Mouse (Mus musculus): ENCODE measurements at regions not wholly inside any gene's neighbourhood (a gene's known extent, or its start where the extent isn't known, plus 50 kb on each side); places are given as distances from the start of the nearest gene placed in this dataset.

DNA sequence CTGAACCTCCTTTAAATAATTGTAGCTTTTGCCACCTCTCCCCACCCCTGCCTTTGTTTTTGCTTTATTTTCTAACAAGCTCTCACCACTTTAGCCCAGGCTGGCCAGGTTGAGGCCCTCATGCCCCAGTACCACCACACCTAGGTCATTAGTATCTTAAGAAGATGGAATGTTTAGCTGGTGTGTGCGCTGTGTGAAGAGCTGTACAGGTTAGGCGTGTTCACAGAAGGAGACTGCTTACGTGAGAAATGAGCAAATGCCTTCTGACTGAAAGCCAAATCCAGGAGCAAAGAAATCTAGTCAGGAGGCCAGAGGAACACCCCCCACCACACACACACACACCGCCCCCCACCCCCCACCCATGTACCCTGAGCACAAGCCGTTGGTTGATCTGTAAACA is 303.4 kb downstream of the Klf5 start:
- ATAC-seq (replicated peaks; ENCODE audit: low FRiP score, low TSS enrichment, poor library complexity, severe bottlenecking), result no peak

DNA sequence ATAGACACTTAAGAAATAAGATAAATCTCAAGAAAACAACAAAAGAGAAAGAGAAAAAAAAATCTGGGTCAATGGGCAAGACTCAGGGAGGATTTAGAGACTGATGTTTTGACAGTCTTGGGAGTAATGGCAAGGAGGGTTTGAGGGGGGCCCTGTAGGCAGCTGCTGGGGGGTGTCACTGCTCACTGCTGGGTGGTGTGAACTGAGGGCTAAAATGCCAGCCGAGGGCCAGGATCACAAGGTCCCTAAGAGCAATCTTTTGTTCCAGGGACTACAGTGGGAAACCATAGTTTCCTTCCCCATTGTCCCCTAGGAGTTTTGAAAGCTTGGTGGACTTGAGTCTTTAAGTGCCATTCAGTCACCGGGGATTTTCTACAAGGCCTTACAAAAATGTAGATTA is 304.8 kb downstream of the Klf5 start:
- no peak for ATAC-seq (replicated peaks; ENCODE audit: low FRiP score, low TSS enrichment, poor library complexity, severe bottlenecking)

DNA sequence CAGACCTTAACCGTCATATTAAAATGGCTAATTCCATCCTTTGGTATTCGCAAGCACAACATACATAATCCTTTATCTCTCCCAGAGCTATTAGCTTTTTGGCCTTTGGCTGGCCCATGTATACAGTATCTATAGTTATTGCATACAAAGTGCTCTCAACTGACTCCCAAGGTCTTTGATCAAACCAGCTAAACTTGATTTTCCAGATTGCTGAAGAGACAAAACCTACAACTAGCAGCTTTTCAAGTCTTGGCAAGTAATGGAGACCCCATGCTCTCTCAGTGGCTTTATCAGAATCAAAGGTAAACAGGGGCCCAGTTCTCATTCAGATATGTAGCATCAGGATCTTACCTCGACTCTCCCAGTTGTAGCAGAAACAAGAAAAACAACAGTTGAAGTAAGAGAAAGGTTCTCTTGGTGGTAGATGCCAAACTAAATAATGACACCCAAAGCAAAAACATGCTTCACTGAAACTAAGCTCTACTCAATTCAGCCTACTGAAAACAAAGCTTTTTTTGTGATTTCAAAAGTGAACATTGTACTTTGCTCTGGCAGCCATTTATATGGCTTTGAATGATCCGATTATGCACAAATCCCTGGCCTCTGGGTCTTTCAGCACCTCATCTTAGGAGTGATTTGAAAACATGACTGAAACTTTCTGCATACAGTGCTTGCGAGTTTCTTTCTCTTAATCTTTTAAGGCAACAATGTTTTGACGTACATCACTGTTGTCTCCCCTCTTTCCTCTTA is 307.0 kb downstream of the Klf5 start:
- ATAC-seq (replicated peaks; ENCODE audit: low FRiP score, low TSS enrichment, poor library complexity, severe bottlenecking), result no peak

DNA sequence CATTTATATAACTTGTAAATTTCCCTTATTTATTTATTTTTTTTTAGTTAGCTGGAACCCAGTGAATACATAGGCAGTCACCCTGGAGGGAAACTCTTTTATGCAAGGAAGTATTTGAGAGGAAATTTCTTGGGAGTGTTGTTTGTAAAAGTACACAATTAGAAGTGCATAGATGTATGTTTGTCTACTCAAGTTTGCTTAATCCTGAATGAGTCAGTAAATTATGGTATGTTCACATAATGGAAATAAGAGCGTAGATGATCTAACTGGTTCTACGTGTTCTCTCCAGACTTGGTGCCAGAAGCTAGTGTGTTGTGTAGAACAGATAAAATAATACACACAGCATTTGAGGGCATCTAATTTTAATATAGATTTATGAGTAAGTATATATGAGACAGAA is 310.5 kb downstream of the Klf5 start:
- no peak for ATAC-seq (replicated peaks; ENCODE audit: low FRiP score, low TSS enrichment, poor library complexity, severe bottlenecking)

DNA sequence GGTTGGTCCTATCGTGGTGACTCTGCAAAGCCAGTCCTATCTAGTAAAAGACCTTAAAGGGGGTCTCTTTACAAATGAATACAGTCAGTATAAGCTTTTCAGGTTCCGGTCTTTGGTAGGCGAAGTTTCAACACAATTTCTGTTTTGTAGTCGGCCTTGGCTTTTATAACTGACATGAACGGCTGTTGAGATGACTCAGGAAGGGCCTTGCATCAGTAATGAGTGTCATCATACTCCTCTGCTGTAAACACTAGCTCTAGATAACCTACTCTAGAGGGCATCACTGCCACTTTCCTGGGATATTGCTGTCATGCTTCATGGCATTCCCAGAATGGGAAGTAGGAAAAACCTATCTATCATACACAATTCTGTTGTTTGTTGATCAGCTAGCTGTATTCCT is 312.9 kb downstream of the Klf5 start:
- no peak for ATAC-seq (replicated peaks; ENCODE audit: low FRiP score, low TSS enrichment, poor library complexity, severe bottlenecking)

DNA sequence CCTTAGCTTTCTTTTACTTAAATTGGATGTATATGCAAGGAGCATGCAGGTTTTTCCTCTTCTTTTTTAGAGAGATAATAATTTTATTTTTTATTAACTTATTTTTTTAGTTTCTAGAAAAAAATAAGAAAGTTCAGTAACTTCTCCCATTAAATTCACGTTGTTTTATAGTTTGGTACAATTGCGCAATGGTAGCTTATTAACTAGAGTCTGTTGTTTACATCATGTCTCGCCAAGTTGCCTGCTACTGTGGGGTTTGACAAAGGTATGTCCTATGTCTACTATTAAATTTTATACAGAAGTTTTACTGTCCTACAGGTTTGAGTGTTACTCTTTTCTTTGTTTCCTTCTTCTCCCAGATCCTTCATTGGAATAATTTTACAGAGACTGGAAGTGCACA is 313.6 kb downstream of the Klf5 start:
- no peak for ATAC-seq (replicated peaks; ENCODE audit: low FRiP score, low TSS enrichment, poor library complexity, severe bottlenecking)

DNA sequence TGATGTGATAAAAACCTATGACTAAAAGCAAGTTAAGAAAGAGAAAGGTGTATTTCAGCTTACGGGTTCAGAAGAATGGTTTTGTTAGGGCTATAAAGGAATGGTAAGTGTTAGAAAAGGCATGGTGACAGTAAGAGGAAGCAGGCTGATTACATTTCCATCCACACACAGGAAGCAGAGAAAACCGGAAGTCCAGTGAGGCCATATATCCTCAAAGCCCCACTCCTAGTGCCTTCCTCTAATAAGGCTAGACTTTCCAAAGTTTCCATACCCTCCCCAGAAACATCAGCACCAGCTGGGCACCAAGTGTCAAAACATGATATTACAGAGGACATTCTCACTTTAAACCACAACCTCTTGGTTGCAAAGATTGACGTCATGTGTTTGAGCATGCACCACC is 316.3 kb downstream of the Klf5 start:
- no peak for ATAC-seq (replicated peaks; ENCODE audit: low FRiP score, low TSS enrichment, poor library complexity, severe bottlenecking)

DNA sequence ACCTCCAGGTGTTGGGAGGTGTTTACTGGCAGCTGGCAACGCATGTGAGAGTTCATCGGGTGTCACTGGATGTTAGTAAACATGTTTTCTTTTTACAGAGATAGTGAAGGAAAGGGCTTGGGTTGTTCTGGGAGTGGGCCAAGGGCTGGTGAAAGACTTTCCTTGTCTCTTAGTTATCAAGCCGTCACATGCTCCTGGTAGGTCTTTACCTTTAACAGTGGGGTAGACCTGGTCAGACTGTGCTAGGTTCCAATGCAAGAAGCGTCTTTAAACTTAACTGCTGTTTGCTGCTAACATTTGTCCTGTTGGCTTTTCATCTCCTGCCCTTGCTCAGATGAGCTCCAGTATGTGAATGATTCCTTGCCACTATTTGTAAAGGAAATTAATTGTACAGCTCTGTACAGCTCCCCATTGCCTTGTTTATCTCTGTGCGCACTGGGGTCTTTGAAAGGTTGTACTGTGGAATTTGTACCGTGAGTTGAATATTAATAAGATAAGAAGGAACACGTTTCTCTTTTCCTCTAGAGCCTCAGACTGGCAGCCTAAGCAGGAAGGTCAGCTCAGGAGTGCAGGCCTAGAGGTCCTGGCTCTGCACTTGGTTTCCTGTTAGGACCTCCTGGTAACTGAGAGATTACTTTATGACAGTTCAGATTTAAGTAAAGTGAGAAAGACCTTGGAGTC is 318.3 kb downstream of the Klf5 start:
- ATAC-seq (replicated peaks; ENCODE audit: low FRiP score, low TSS enrichment, poor library complexity, severe bottlenecking), result no peak

DNA sequence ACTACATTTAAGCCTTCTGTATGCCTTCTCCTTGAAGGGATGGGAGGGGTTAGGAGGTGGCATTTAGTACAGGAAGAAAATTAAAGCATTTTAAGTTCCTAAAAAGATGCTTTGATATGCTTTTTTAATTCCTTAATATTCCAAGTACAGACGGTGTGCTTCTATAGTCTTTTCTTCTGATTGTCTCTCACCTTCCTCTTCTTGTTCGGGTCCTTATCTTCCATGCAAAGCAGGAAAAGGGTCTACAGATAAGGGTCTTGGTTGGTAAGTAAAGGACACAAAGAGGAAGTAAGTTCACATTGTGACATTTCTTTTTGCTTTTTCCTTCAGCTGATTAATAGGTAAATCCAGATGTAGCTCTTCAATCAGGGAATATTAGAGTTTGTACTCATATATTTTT is 318.9 kb downstream of the Klf5 start:
- no peak for ATAC-seq (replicated peaks; ENCODE audit: low FRiP score, low TSS enrichment, poor library complexity, severe bottlenecking)

DNA sequence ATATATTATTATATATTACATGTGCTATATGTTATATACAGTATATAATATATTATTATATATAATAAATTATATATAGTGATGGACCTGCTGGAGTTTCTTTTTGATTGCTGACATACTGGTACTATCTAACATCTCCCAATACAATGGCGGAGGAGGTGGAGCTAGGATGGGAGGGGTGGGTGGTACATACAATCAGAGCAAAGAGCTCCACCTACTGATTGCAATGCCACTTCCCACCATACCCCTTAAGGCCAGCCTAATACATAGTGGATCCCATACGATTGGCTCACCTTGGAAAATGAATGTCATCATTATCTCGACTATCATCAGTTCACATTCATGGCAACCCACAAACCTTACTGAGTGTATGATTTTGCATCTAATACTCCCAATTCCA is 323.0 kb downstream of the Klf5 start:
- ATAC-seq (replicated peaks; ENCODE audit: low FRiP score, low TSS enrichment, poor library complexity, severe bottlenecking), result no peak

DNA sequence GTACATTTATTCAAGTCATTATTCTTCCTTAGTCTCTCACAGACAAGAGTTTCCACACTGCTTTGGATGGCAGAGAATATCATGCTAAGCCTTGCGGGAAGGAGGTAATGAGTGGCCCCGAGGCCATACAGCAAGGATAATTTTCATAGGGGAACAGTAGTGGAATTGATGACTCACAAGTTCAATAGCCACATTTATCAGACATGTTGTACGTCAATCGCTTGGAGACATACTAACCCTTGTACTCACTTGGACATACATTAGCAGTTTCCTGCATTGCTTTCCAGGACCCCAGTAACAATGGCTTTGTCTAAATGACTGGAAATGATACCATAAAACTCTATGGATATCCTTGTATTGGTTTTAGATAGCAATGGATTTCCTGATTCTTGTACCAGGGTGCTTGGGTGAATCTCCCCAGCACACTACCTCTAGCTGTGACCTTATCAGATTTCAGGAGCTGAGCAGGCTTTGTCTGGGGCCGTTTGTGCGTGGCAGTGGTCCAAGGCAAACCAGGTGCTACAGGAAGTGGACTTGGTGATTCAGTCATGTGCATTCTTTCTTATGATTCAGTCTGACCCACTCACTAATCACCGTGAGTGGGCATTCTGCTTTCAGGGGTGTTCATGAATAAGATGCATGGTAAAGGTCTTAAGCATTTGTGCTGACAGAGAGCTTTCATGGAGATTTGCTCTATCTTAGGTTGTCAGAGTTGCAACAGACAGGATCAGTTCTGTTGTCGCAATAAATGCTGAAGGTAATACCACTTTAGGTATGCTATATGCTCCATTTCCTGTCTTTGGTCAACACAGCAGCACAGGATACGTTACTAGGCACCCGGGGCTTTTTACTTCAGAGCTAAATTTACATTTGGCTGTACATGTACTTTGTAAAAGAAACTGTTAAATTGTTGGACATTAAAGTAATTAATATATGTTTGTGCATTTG is 326.2 kb downstream of the Klf5 start:
- no peak for ATAC-seq (replicated peaks; ENCODE audit: low FRiP score, low TSS enrichment, poor library complexity, severe bottlenecking)

DNA sequence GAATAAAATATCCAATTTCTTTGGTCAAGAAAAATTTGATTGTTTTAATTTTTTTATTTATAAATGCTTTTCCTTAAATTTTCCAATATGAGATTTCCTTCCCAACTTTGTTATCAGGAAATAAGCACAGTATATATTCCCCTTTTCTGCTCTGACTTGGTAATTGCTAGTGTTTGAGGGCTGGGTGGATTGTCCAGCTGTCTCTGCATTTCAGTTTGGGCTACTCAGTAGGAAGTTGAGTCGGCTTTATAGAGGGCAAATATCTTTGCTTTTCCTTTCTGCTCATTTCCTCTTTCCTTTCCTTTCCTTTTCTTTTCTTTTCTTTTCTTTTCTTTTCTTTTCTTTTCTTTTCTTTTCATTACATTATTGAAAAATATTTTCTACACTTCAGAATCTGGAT is 329.1 kb downstream of the Klf5 start:
- ATAC-seq (replicated peaks; ENCODE audit: low FRiP score, low TSS enrichment, poor library complexity, severe bottlenecking), result no peak

DNA sequence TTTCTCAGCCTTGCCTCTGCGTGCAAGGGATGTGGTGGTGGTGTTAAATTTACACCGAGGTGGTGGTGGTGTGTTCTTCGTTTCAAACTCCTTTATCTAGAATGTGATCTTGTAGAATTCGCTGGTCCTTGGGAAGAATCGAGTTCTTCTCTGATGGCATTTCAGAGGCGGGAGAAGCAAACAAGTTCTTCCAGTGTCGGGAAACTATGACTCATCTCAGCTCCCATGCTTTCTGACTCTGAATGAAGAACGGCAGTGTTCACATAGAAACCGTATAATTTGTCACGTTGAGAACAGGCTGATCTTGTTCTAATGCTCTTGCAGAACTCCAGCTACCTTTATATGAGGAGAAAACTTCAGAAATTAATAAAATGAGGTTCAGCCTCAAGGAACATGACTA is 332.6 kb downstream of the Klf5 start:
- no peak for ATAC-seq (replicated peaks; ENCODE audit: low FRiP score, low TSS enrichment, poor library complexity, severe bottlenecking)

DNA sequence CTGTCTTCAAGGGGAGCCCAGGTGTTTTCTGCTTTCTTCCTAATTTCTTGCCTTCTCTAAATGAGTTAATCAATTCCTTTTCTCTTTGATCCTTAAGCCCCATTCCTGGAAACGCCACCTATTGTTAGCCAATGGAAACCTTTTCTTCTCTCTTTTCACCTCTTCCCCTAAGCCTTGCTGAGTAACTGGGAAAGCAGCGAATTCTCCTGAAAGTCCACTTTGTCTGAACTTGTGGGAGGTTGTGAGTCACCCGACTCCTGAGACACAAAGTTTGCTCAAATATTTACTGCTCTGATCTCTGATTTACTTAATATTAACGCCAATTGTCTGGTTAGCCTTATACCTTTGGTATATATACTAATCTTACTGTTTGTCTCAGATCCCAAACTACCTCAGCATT is 334.0 kb downstream of the Klf5 start:
- ATAC-seq (replicated peaks; ENCODE audit: low FRiP score, low TSS enrichment, poor library complexity, severe bottlenecking), result no peak

DNA sequence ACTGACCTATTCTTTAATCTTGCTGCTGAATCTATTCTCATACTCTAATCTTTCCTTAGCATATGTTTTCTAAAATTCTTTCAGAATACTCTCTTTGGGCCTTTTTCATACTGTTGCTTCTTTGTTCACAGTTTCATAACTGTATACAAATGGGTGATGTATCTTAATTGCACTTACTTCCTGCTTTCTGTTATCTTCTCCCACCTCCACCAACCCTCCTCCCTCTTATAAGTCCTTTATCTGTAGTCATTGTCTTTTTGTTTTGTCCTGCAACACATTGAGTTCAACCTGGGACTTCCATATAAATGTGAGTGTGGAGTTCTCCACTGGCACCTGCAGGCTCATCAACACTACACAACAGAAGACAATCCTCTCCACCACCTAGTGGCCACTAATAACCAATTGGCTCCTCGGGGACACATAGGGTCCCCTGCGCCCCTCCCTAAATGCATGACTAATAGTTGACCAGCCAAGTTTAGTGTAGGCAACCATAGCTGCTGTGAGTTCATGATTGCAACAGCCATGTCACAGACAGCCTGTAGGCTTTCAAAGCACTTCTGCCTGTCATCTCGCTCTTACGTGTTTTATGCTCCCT is 337.2 kb downstream of the Klf5 start:
- ATAC-seq (replicated peaks; ENCODE audit: low FRiP score, low TSS enrichment, poor library complexity, severe bottlenecking), result no peak

DNA sequence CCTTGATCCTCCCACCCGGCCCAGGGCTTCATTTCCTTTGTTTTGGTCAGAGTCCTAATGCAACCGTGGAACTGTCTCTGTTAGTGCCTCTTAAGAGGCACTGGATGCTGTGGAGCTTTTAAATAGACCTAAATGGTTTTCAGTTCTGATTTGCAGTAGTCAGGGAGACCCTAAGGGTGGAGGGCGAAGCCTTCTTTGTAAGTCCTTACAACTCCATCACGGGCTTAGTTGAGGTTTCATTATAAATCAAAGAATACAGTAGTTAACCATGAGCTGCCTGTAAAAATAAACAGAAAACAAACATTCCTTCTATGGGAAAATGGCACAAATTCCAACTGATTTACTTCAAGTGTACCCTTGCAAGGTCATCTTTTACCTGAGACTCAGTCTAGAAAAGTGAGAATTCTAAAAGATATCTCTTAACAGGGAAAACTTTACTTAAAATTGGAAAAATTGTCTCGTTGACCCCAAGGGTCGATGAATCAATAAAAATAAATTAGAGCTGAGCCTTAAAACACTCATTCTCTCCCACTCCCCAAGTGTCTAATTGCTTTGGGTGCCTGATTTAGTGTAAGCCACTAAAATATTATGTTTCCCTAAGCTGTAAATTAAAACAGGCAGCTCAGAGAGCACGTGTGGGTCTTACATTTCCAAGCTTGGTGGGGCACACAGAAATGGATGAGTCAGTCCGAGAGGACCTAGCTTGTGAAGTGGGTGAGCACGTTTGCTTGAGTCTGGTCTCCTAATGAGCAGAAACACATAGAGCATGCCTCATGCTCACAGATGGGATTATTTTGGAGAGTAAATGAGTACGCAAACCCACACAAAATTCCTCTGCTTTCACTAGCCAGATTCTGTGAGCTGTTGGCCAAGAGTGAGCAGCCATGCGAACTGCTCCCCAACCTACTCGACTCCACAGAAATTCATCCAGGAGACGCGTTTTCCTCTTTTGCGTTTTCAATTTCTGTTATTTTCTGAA is 343.3 kb downstream of the Klf5 start:
- no peak for ATAC-seq (replicated peaks; ENCODE audit: low FRiP score, low TSS enrichment, poor library complexity, severe bottlenecking)

DNA sequence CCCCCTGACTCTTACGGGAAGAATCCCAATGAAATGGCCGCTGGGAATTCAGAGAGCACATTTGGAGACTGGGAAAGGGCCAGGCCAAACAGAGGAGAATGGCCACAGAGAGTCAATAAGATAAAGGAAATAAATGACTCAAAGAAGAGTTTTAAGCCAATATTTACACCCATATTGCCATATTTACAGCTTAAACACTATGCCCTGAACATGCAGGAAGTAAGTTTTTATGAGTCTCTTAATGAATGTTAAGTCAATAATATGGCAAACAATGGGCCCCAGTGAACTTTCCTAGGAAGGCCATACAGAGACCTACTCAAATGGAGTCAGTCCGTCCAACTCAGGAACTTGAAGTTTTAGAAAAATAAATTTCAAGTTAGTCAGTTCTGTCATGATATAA is 347.8 kb downstream of the Klf5 start:
- no peak for ATAC-seq (replicated peaks; ENCODE audit: low FRiP score, low TSS enrichment, poor library complexity, severe bottlenecking)

DNA sequence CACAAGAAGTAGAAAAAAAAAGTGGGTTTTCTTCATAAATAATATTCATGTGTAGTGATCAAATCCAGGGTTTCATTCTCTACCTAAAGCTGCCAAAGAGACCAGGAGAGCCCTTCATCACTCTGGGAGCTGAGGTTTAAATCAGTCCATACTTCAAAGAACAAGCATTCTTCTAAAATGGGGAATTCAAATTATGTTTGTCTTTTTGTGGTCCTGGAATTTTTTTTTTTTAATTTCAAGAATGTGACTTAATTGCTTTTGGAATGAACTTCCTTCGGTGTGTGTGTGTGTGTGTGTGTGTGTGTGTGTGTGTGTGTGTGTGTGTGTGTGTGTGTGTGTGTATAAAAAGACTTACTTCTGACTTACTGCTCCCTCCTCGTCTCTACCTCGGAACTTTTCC is 375.9 kb downstream of the Klf5 start:
- no peak for ATAC-seq (replicated peaks; ENCODE audit: low FRiP score, low TSS enrichment, poor library complexity, severe bottlenecking)
